Mouse (Mus musculus): Measurements from ENCODE around the gene Rgp1. TPM values are rescaled to one million over a fixed set of nuclear protein-coding genes. Genes with fewer than 3 reads are reported as not detected.
A peak's percentile ranks its signal among the peaks of the same experiment; 100 is the strongest.

Rgp1 gene
- polyA plus RNA-seq, 1 experiment from 2014 or later = 26.5 TPM

DNA sequence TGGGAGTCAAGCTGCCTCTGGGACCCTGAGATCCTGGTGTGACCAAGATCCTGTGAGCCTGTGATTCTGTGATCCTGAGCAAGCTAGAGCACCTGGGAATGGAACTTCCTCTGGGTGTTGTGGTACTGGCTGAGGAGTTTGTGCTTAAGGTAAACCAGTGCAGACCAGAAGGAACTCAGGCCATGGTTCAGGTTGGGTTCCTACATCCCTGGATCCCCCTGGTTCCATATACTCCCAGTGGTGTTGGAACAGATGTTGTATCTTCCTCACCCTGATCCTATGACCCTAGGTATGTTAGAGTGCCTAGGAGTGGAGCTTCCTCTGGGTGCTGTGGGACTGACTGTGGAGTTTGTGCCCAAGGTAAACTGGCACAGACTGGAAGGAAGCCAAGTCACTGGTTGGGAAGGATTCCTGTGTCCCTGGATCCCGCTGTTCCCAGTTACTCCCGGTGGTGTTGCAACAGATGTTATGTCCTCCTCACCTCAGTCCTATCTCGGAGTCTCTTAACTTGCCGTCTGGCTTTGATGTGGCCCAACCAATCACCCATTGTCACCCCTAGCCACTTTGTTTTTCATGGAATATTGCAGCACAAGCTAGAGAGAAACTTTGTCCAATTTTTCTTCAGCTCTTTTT is 41.7 kb downstream of the Rgp1 start:
- no peaks in the 10 kb centered on the region for H3K4me1 ChIP-seq (ENCODE audit: control insufficient read depth, insufficient read depth, low read length)
- H3K4me2 ChIP-seq (ENCODE audit: low read depth) = no peak overlapping the region
- no peaks in the 10 kb centered on the region for H3K27me3 ChIP-seq (ENCODE audit: control insufficient read depth, insufficient read depth, low read length)
- H3K36me3 ChIP-seq (ENCODE audit: control insufficient read depth, insufficient read depth, low read length) = no peaks in the 10 kb centered on the region
- no peak overlapping the region for H3K4me3 ChIP-seq (ENCODE audit: low read depth, low read length)
- ATAC-seq (ENCODE audit: insufficient read depth, low FRiP score, low TSS enrichment) = no peak
- no peak for DNase-seq (ENCODE audit: low spot score)
- no peak overlapping the region for H3K9ac ChIP-seq (ENCODE audit: low read length)
- no peaks in the 10 kb centered on the region for H3K9me3 ChIP-seq (ENCODE audit: control insufficient read depth, low read length)
- 84% methylated on average over 4 of the region's 4 CpGs for WGBS
- no peak overlapping the region for H3K27ac ChIP-seq (ENCODE audit: low read depth, low read length)

DNA sequence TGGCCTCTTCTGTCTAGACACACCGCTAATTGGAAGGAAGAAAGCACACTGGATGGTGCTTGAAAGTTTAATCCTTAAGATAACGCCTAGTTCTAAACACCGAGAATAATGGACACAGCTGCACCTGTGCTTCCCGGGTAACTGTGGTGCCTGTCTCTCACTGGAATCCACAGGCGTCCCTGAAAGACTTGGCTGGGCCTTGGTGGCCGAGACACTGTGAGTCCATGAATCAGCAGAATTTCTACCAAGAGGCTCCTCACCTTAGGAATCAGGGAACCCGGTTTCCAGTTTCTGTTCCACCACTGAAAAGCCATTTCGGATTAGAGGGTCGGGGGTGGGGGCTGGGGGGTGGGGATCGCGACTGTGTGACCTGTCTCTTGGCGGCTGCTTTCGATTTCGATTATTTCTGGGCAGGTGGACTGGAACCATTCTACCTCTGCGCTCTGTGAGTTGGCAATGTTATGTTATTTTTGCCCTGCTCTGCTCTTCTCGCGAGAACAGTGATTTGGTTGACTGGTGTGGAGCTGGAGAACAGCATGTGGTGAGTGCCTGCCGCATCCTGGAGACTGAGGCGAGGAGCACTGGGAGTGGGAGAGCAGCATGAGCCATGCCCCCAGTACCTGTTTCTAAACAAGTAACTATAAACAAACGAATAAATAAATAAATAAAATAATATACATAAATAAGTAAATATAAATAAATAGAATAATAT is 50.7 kb downstream of the Rgp1 start:
- H3K36me3 ChIP-seq (ENCODE audit: control insufficient read depth, insufficient read depth, low read length) = no peaks in the 10 kb centered on the region
- H3K9me3 ChIP-seq (ENCODE audit: control insufficient read depth, low read length) = no peaks in the 10 kb centered on the region
- H3K27me3 ChIP-seq (ENCODE audit: control insufficient read depth, insufficient read depth, low read length) = 0 out of 2 replicates have a peak, but pooled peaks cover 2% of the 10 kb centered on the region
- no peak overlapping the region for H3K4me2 ChIP-seq (ENCODE audit: low read depth)
- WGBS = 52% methylated on average over 20 of the region's 20 CpGs
- no peak overlapping the region for H3K9ac ChIP-seq (ENCODE audit: low read length)
- peaks cover 16% of the 10 kb centered on the region for H3K4me1 ChIP-seq (ENCODE audit: control insufficient read depth, insufficient read depth, low read length)
- DNase-seq (ENCODE audit: low spot score) (peak; percentile 25), ATAC-seq (ENCODE audit: insufficient read depth, low FRiP score, low TSS enrichment) (no peak)
- no peak overlapping the region for H3K27ac ChIP-seq (ENCODE audit: low read depth, low read length)
- H3K4me3 ChIP-seq (ENCODE audit: low read depth, low read length) = no peak overlapping the region

GRCm38 (mm10) chr4:43630030-43630581 is 51.6 kb downstream of the Rgp1 start:
- H3K4me1 ChIP-seq (ENCODE audit: control insufficient read depth, insufficient read depth, low read length) = peaks cover 16% of the 10 kb centered on the region
- ATAC-seq (ENCODE audit: insufficient read depth, low FRiP score, low TSS enrichment) (peak; percentile 39; the same call in 1 of the 2 replicates), DNase-seq (ENCODE audit: low spot score) (peak; percentile 82)
- no peak overlapping the region for H3K4me3 ChIP-seq (ENCODE audit: low read depth, low read length)
- H3K36me3 ChIP-seq (ENCODE audit: control insufficient read depth, insufficient read depth, low read length) = no peaks in the 10 kb centered on the region
- H3K27me3 ChIP-seq (ENCODE audit: control insufficient read depth, insufficient read depth, low read length) = 0 out of 2 replicates have a peak, but pooled peaks cover 2% of the 10 kb centered on the region
- peak overlapping the region; percentile 87 for H3K27ac ChIP-seq (ENCODE audit: low read depth, low read length)
- H3K9me3 ChIP-seq (ENCODE audit: control insufficient read depth, low read length) = no peaks in the 10 kb centered on the region
- 5% methylated on average over 5 of the region's 5 CpGs for WGBS
- no peak overlapping the region for H3K4me2 ChIP-seq (ENCODE audit: low read depth)
- no peak overlapping the region for H3K9ac ChIP-seq (ENCODE audit: low read length)

GRCm38 (mm10) chr4:43630671-43631045 is 52.1 kb downstream of the Rgp1 start:
- peak overlapping the region; percentile 90 for H3K4me2 ChIP-seq (ENCODE audit: low read depth)
- WGBS = 15% methylated on average over 5 of the region's 5 CpGs
- H3K4me1 ChIP-seq (ENCODE audit: control insufficient read depth, insufficient read depth, low read length) = peaks cover 16% of the 10 kb centered on the region
- DNase-seq (ENCODE audit: low spot score) (peak; percentile 45), ATAC-seq (ENCODE audit: insufficient read depth, low FRiP score, low TSS enrichment) (0 out of 2 replicates have a peak, but pooled peaks have one; percentile 28)
- H3K27me3 ChIP-seq (ENCODE audit: control insufficient read depth, insufficient read depth, low read length) = 0 out of 2 replicates have a peak, but pooled peaks cover 2% of the 10 kb centered on the region
- peak overlapping the region; percentile 95 for H3K9ac ChIP-seq (ENCODE audit: low read length)
- H3K27ac ChIP-seq (ENCODE audit: low read depth, low read length) = peak overlapping the region; percentile 87
- no peaks in the 10 kb centered on the region for H3K9me3 ChIP-seq (ENCODE audit: control insufficient read depth, low read length)
- H3K36me3 ChIP-seq (ENCODE audit: control insufficient read depth, insufficient read depth, low read length) = no peaks in the 10 kb centered on the region
- H3K4me3 ChIP-seq (ENCODE audit: low read depth, low read length) = peak overlapping the region; percentile 63; the same call in 1 of the 2 replicates

- peak within 1 kb of the TSS; percentile 90 for H3K4me2 ChIP-seq (ENCODE audit: low read depth)
- peak; percentile 49 for ATAC-seq (ENCODE audit: insufficient read depth, low FRiP score, low TSS enrichment)
- H3K9me3 ChIP-seq (ENCODE audit: control insufficient read depth, low read length) = no peaks in the 10 kb centered on the region
- peak within 1 kb of the TSS; percentile 63 for H3K4me3 ChIP-seq (ENCODE audit: low read depth, low read length)
- H3K36me3 ChIP-seq (ENCODE audit: control insufficient read depth, insufficient read depth, low read length) = no peaks in the 10 kb centered on the region
- 0 out of 2 replicates have a peak, but pooled peaks cover 2% of the 10 kb centered on the region for H3K27me3 ChIP-seq (ENCODE audit: control insufficient read depth, insufficient read depth, low read length)
- peak within 1 kb of the TSS; percentile 95 for H3K9ac ChIP-seq (ENCODE audit: low read length)
- peaks cover 16% of the 10 kb centered on the region for H3K4me1 ChIP-seq (ENCODE audit: control insufficient read depth, insufficient read depth, low read length)
- DNase-seq (ENCODE audit: low spot score) = peak; percentile 59
- peak within 1 kb of the TSS; percentile 87 for H3K27ac ChIP-seq (ENCODE audit: low read depth, low read length)
- under 1% methylated on average over 41 of the region's 70 CpGs for whole genome bisulfite sequencing
Measured at GRCm38 (mm10) chr4:43631046-43631955, 52.8 kb downstream of the Rgp1 start, which contains the start of gene Npr2. TSS of gene Npr2 (plus strand) at chr4:43631935.

DNA sequence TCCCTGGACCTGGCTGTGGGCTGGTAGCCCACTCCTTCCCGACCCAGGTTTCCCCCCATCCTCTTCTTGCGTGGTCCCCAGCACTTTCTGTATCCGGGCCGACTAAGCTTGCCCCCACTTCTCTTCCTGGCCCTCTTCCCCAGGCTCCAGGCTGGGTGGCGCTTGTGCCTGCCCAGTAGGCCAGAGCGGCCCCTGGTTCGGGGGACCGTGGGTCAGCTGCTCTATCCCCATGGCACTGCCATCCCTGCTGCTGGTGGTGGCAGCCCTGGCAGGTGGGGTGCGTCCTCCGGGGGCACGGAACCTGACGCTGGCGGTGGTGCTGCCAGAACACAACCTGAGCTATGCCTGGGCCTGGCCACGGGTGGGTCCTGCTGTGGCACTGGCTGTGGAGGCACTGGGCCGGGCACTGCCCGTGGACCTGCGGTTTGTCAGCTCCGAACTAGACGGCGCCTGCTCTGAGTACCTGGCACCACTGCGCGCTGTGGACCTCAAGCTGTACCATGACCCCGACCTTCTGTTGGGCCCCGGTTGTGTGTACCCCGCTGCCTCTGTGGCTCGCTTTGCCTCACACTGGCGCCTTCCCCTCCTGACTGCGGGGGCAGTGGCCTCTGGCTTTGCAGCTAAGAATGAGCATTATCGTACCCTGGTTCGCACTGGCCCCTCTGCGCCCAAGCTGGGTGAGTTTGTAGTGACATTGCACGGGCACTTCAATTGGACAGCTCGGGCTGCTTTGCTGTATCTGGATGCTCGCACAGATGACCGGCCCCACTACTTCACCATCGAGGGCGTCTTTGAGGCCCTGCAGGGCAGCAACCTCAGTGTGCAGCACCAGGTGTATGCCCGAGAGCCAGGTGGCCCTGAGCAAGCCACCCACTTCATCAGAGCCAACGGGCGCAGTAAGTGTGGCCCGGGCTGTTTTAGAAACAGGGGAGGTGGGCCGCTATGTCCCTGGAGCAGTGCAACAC is 53.7 kb downstream of the Rgp1 start:
- peak overlapping the region; percentile 90 for H3K4me2 ChIP-seq (ENCODE audit: low read depth)
- H3K4me1 ChIP-seq (ENCODE audit: control insufficient read depth, insufficient read depth, low read length) = peaks cover 16% of the 10 kb centered on the region
- ATAC-seq (ENCODE audit: insufficient read depth, low FRiP score, low TSS enrichment) (0 out of 2 replicates have a peak, but pooled peaks have one; percentile 11), DNase-seq (ENCODE audit: low spot score) (no peak)
- peak overlapping the region; percentile 87 for H3K27ac ChIP-seq (ENCODE audit: low read depth, low read length)
- 0 out of 2 replicates have a peak, but pooled peaks cover 2% of the 10 kb centered on the region for H3K27me3 ChIP-seq (ENCODE audit: control insufficient read depth, insufficient read depth, low read length)
- no peaks in the 10 kb centered on the region for H3K9me3 ChIP-seq (ENCODE audit: control insufficient read depth, low read length)
- 39% methylated on average over 42 of the region's 42 CpGs for WGBS
- H3K4me3 ChIP-seq (ENCODE audit: low read depth, low read length) = peak overlapping the region; percentile 63
- no peaks in the 10 kb centered on the region for H3K36me3 ChIP-seq (ENCODE audit: control insufficient read depth, insufficient read depth, low read length)
- H3K9ac ChIP-seq (ENCODE audit: low read length) = peak overlapping the region; percentile 95

- H3K27me3 ChIP-seq (ENCODE audit: control insufficient read depth, insufficient read depth, low read length) = 0 out of 2 replicates have a peak, but pooled peaks cover 2% of the 10 kb centered on the region
- H3K4me3 ChIP-seq (ENCODE audit: low read depth, low read length) = peak overlapping the region; percentile 63; the same call in 1 of the 2 replicates
- no peak for DNase-seq (ENCODE audit: low spot score)
- no peaks in the 10 kb centered on the region for H3K36me3 ChIP-seq (ENCODE audit: control insufficient read depth, insufficient read depth, low read length)
- peaks cover 16% of the 10 kb centered on the region for H3K4me1 ChIP-seq (ENCODE audit: control insufficient read depth, insufficient read depth, low read length)
- 75% methylated on average over 8 of the region's 8 CpGs for WGBS
- H3K9me3 ChIP-seq (ENCODE audit: control insufficient read depth, low read length) = no peaks in the 10 kb centered on the region
- peak overlapping the region; percentile 90 for H3K4me2 ChIP-seq (ENCODE audit: low read depth)
- no peak overlapping the region for H3K27ac ChIP-seq (ENCODE audit: low read depth, low read length)
- H3K9ac ChIP-seq (ENCODE audit: low read length) = no peak overlapping the region
- no peak for ATAC-seq (ENCODE audit: insufficient read depth, low FRiP score, low TSS enrichment)
Measured at GRCm38 (mm10) chr4:43633296-43633695, 54.8 kb downstream of the Rgp1 start.

Data from neural tube, embryonic 11.5 days (tissue).